Mouse (Mus musculus): ENCODE results near the gene Tsen2. TPM values are rescaled to one million over a fixed set of nuclear protein-coding genes. Genes with fewer than 3 reads are reported as not detected.
A peak's percentile ranks its signal among the peaks of the same experiment; 100 is the strongest.

Gene Tsen2
- 26.6 and 27.2 TPM in 2 replicates for polyA plus RNA-seq (2015; fragmentation: Nextera tagmentation; extraction: Ambion mirVana)

GRCm38 (mm10) chr6:115544442-115544970, at the start of gene Tsen2:
TSS of gene Tsen2 (plus strand) at chr6:115544664.
- Histone ChIP-seq H3K9me3 (no peaks in the 10 kb centered on the region), H3K27ac (peak within 1 kb of the TSS; percentile 84), H3K27me3 (replicated peaks) (no peaks in the 10 kb centered on the region), H3K9ac (peak within 1 kb of the TSS; percentile 86), H3K4me1 (0 out of 2 replicates have a peak, but pooled peaks cover 8% of the 10 kb centered on the region), H3K4me3 (replicated peaks) (peak within 1 kb of the TSS; percentile 79), H3K4me2 (peak within 1 kb of the TSS; percentile 87), H3K36me3 (peaks cover 9% of the 10 kb centered on the region)
- peak; percentile 91 for ATAC-seq (ENCODE audit: insufficient read depth, low FRiP score, low read depth)
- under 1% methylated on average over 38 of the region's 38 CpGs for WGBS

GRCm38 (mm10) chr6:115499540-115499939, 44.9 kb upstream of the Tsen2 start:
- H3K9ac ChIP-seq, result no peak overlapping the region
- H3K9me3 ChIP-seq, result no peaks in the 10 kb centered on the region
- 67% methylated on average over 14 of the region's 14 CpGs for WGBS
- H3K27me3 ChIP-seq (replicated peaks), result no peaks in the 10 kb centered on the region
- ATAC-seq (ENCODE audit: insufficient read depth, low FRiP score, low read depth), result no peak
- no peak overlapping the region for H3K4me3 ChIP-seq (replicated peaks)
- no peak overlapping the region for H3K4me2 ChIP-seq
- H3K36me3 ChIP-seq, result no peaks in the 10 kb centered on the region
- no peak overlapping the region for H3K27ac ChIP-seq
- peaks cover 13% of the 10 kb centered on the region; the same call in 1 of the 2 replicates for H3K4me1 ChIP-seq

DNA sequence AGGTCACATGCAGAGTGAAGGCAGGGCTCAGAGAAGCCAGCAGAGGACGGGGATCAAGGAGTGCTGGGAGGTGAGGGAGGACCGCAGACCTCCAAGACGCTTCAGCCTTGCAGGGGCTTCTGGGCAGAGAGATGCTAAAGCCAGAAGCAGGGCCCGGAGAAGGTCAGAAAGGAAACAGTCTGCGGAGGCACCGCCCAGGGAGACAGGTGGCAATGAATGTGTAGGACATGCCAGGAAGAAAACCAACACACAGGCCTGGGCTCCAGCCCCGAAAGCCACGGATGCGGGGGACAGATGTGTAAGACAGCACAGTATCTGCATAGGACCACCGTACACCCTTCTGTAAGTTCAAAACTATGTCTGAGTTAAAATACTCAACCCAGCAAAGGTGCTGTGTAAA, 44.2 kb upstream of the Tsen2 start:
- H3K27ac ChIP-seq, result no peak overlapping the region
- no peak overlapping the region for H3K9ac ChIP-seq
- H3K27me3 ChIP-seq (replicated peaks), result no peaks in the 10 kb centered on the region
- ATAC-seq (ENCODE audit: insufficient read depth, low FRiP score, low read depth), result no peak
- no peak overlapping the region for H3K4me3 ChIP-seq (replicated peaks)
- WGBS, result 85% methylated on average over 10 of the region's 10 CpGs
- no peaks in the 10 kb centered on the region for H3K36me3 ChIP-seq
- peaks cover 13% of the 10 kb centered on the region; the same call in 1 of the 2 replicates for H3K4me1 ChIP-seq
- no peaks in the 10 kb centered on the region for H3K9me3 ChIP-seq
- no peak overlapping the region for H3K4me2 ChIP-seq

DNA sequence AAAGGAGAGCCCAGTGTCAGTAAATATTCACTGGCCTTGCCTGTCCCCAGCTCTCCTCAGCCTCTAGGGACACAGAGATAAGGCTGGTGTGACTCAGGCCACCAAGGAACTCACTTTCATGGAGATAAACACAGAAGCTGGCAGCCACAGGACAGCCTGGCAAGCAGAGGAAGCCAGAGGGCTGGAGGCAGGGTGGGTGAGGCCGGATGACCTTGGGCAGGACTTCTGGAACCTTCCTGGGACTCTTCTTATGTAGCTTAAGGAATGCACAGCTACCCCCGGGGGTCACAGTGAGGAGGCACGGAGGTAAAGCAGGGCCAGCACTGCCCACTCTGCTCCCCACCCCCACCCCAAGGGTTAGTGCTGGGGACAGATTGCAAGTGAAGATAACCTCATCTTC, 43.3 kb upstream of the Tsen2 start:
- Histone ChIP-seq H3K27ac (peak overlapping the region; percentile 44; the same call in 1 of the 2 replicates), H3K9ac (no peak overlapping the region), H3K36me3 (no peaks in the 10 kb centered on the region), H3K9me3 (no peaks in the 10 kb centered on the region), H3K4me3 (replicated peaks) (no peak overlapping the region), H3K4me1 (peaks cover 13% of the 10 kb centered on the region; the same call in 1 of the 2 replicates), H3K27me3 (replicated peaks) (no peaks in the 10 kb centered on the region), H3K4me2 (no peak overlapping the region)
- WGBS, result 38% methylated on average over 3 of the region's 3 CpGs
- no peak for ATAC-seq (ENCODE audit: insufficient read depth, low FRiP score, low read depth)

DNA sequence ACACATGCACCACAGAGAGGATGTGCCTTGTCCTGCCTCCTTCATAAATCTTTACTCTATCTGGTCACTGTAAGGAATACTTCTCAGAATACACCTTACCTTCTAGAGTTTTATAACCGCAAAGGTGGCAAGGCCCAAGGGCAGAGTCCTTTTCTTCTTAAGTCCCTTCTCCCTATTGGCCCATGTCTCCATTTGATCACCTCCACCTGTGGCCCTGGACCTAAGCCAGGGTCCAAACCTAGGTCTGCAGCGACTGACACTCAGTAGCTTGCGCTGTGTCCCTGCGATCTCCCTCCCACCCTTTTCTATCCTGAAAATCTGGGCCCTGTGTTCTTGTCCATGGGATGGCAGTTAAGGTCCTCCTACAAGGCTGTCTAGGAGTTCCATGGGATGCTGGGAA, 41.4 kb upstream of the Tsen2 start:
- 91% methylated on average over 4 of the region's 4 CpGs for WGBS
- H3K4me1 ChIP-seq, result peaks cover 13% of the 10 kb centered on the region; the same call in 1 of the 2 replicates
- peak overlapping the region; percentile 65 for H3K27ac ChIP-seq
- H3K4me3 ChIP-seq (replicated peaks), result no peak overlapping the region
- H3K9ac ChIP-seq, result no peak overlapping the region
- no peaks in the 10 kb centered on the region for H3K27me3 ChIP-seq (replicated peaks)
- H3K9me3 ChIP-seq, result no peaks in the 10 kb centered on the region
- H3K36me3 ChIP-seq, result no peaks in the 10 kb centered on the region
- ATAC-seq (ENCODE audit: insufficient read depth, low FRiP score, low read depth), result no peak
- no peak overlapping the region for H3K4me2 ChIP-seq

GRCm38 (mm10) chr6:115503549-115504159, 40.8 kb upstream of the Tsen2 start:
- ATAC-seq (ENCODE audit: insufficient read depth, low FRiP score, low read depth), result peak; percentile 84
- no peak overlapping the region for H3K4me2 ChIP-seq
- H3K36me3 ChIP-seq, result no peaks in the 10 kb centered on the region
- no peaks in the 10 kb centered on the region for H3K9me3 ChIP-seq
- H3K9ac ChIP-seq, result no peak overlapping the region
- peaks cover 13% of the 10 kb centered on the region; the same call in 1 of the 2 replicates for H3K4me1 ChIP-seq
- no peaks in the 10 kb centered on the region for H3K27me3 ChIP-seq (replicated peaks)
- WGBS, result 67% methylated on average over 10 of the region's 10 CpGs
- no peak overlapping the region for H3K4me3 ChIP-seq (replicated peaks)
- H3K27ac ChIP-seq, result peak overlapping the region; percentile 65

DNA sequence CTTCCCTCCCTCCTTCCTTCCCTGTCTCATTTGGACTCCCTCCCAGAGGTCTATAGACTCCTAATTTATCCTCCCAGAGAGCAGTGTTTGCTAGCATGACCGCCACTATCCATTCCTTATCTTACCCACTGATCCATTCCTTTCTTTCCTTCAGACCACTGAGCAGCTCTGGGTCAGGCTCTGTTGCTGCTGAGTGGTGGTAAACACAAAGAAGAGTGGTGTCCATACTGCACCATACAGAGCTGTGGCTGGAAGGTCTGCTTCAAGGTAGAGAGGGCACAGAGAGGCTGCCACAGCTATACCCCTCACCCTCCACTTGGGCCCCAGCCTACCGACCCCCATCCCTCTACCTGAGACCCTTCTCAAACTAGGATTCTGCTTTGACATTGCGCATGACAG, 40.3 kb upstream of the Tsen2 start:
- WGBS, result 70% methylated on average over 3 of the region's 3 CpGs

GRCm38 (mm10) chr6:115504915-115505314, 39.5 kb upstream of the Tsen2 start:
- Histone ChIP-seq H3K4me2 (no peak overlapping the region), H3K4me3 (replicated peaks) (no peak overlapping the region), H3K36me3 (no peaks in the 10 kb centered on the region), H3K27ac (peak overlapping the region; percentile 61; the same call in 1 of the 2 replicates), H3K9ac (no peak overlapping the region), H3K4me1 (peaks cover 13% of the 10 kb centered on the region; the same call in 1 of the 2 replicates), H3K9me3 (no peaks in the 10 kb centered on the region), H3K27me3 (replicated peaks) (no peaks in the 10 kb centered on the region)
- 70% methylated on average over 5 of the region's 5 CpGs for WGBS
- ATAC-seq (ENCODE audit: insufficient read depth, low FRiP score, low read depth), result no peak

More for the DNA sequence above, 40.3 kb upstream of the Tsen2 start:
- Histone ChIP-seq H3K27ac (peak overlapping the region; percentile 61), H3K9ac (no peak overlapping the region), H3K4me1 (peaks cover 13% of the 10 kb centered on the region; the same call in 1 of the 2 replicates), H3K4me3 (replicated peaks) (no peak overlapping the region), H3K4me2 (no peak overlapping the region), H3K9me3 (no peaks in the 10 kb centered on the region), H3K27me3 (replicated peaks) (no peaks in the 10 kb centered on the region), H3K36me3 (no peaks in the 10 kb centered on the region)
- ATAC-seq (ENCODE audit: insufficient read depth, low FRiP score, low read depth), result peak; percentile 24; the same call in 1 of the 2 replicates

DNA sequence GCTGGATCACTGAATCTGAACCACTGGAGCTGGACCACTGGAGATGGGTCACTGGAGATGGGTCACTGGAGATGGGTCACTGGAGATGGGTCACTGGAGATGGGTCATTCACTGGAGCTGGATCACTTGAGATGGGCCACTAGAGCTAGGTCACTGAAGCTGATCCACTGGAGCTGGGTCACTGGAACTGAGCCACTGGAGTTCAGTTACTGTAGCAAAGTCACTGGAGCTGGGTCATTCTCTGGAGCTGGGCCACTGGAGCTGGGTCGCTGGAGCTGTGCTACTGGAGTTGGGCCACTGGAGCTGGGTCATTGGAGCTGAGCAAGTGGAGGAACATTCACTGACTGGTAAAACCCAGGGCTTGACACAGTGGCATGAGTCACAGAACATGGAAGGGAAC, 38.0 kb upstream of the Tsen2 start:
- Histone ChIP-seq H3K4me2 (no peak overlapping the region), H3K36me3 (no peaks in the 10 kb centered on the region), H3K9ac (no peak overlapping the region), H3K27ac (no peak overlapping the region), H3K4me1 (0 out of 2 replicates have a peak, but pooled peaks cover 9% of the 10 kb centered on the region), H3K27me3 (replicated peaks) (no peaks in the 10 kb centered on the region), H3K9me3 (no peaks in the 10 kb centered on the region), H3K4me3 (replicated peaks) (no peak overlapping the region)
- no peak for ATAC-seq (ENCODE audit: insufficient read depth, low FRiP score, low read depth)
- WGBS, result 87% methylated on average over 1 of the region's 1 CpGs

DNA sequence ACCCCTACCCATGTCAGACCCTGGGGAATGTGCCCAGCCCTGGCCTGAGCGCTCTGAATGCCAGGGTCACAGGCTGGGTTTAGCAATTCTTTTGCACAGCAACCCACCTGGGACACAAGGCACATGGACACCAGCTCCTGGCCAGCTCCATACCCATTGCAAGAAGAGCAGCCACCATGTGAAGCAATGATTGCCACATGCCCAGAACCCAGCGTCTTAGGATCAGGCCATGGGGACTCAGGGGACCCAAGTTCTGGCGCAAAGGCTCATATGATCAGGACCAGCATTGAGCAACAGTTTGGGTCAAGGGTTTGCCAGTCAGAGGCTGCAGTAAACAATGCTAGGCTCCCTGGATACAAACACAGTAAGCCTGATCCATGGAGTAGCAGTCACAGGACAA, 33.0 kb upstream of the Tsen2 start:
- Histone ChIP-seq H3K27ac (no peak overlapping the region), H3K4me3 (replicated peaks) (no peak overlapping the region), H3K4me2 (no peak overlapping the region), H3K4me1 (no peaks in the 10 kb centered on the region), H3K36me3 (no peaks in the 10 kb centered on the region), H3K27me3 (replicated peaks) (no peaks in the 10 kb centered on the region), H3K9ac (no peak overlapping the region), H3K9me3 (no peaks in the 10 kb centered on the region)
- 90% methylated on average over 3 of the region's 3 CpGs for WGBS
- no peak for ATAC-seq (ENCODE audit: insufficient read depth, low FRiP score, low read depth)

- Histone ChIP-seq H3K36me3 (no peaks in the 10 kb centered on the region), H3K4me3 (replicated peaks) (no peak overlapping the region), H3K9ac (no peak overlapping the region), H3K4me2 (no peak overlapping the region), H3K4me1 (no peaks in the 10 kb centered on the region), H3K27me3 (replicated peaks) (no peaks in the 10 kb centered on the region), H3K27ac (no peak overlapping the region), H3K9me3 (no peaks in the 10 kb centered on the region)
- no peak for ATAC-seq (ENCODE audit: insufficient read depth, low FRiP score, low read depth)
- WGBS, result 92% methylated on average over 4 of the region's 4 CpGs
Measured at GRCm38 (mm10) chr6:115513207-115513606, 31.3 kb upstream of the Tsen2 start.

DNA sequence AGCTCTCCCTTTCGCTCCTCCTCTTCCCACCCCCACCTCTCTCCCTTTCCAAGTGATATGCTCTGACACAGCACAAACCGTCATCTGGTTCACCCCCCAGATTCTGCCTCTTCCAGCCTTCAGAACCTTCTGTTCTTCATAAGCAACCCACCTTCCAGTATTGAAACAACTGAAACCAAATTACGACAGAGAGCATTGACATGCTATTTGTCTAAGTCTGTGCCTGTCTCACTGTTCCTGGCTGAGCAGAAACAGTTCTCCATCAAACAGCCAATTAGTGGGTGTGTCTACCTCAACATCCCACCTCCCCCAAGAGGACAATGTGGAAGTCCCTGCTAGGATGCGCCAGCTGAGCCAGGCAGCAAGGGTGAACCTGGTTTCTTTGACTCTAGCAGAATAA, 26.6 kb upstream of the Tsen2 start:
- no peak overlapping the region for H3K4me2 ChIP-seq
- H3K36me3 ChIP-seq, result no peaks in the 10 kb centered on the region
- no peaks in the 10 kb centered on the region for H3K27me3 ChIP-seq (replicated peaks)
- no peaks in the 10 kb centered on the region for H3K9me3 ChIP-seq
- ATAC-seq (ENCODE audit: insufficient read depth, low FRiP score, low read depth), result no peak
- no peaks in the 10 kb centered on the region for H3K4me1 ChIP-seq
- H3K9ac ChIP-seq, result no peak overlapping the region
- no peak overlapping the region for H3K27ac ChIP-seq
- no peak overlapping the region for H3K4me3 ChIP-seq (replicated peaks)
- WGBS, result 55% methylated on average over 4 of the region's 4 CpGs
